Mouse (Mus musculus): ENCODE results near the gene Irgc1.

GRCm38 (mm10) chr7:24451855-24452311 lies at the start of gene Irgc1:
- no peak for TF ChIP-seq CTCF (conservative IDR thresholded peaks at IDR 0.05; ENCODE audit: low read length)
- no peak for TF ChIP-seq NANOG (IDR thresholded peaks at IDR 0.05; ENCODE audit: borderline replicate concordance, low read length)

Measured in E14TG2a.4 (cell line).